In the genomic region with DNA sequence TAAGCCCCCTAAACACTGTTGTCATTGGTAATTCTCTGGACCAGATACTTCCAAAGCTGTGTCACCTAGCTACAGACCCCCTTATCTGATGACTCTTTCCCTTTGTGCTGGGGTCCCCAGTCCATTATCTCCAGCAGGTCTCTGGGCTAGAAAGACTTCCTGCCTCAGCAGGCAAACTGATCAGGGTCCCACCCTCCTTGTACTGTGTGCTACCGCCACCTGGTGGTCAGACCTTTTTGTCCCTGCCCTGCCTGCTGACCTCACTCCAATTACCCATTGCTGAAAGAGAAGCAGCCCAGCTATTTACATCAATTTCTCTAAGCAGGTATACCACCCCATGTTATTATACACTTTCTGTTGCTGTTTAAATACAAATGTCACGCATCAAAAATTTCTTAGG, we compare ENCODE assay signal across 9 mouse cellular contexts. TPM values are rescaled to one million over a fixed set of nuclear protein-coding genes. Genes with fewer than 3 reads are reported as not detected.
A peak's percentile ranks its signal among the peaks of the same experiment; 100 is the strongest.
DNase-seq lines count a peak whose midpoint lies in the region; ATAC-seq and TF ChIP-seq lines count a peak whose summit lies in the region.
"Had no signal": no experiment of that assay in that cellular context is flagged by ENCODE, and none has a peak within 500 bp of the region (broad histone marks: within the 10 kb centered on the region; RNA-seq: fewer than 3 reads in every experiment).

No protein-coding gene starts in this region.

- DNase-seq in G1E (ENCODE audit: low spot score): peak; percentile 25
- DNase-seq in adrenal gland, postnatal 14 days: peak; percentile 85
- peak; percentile 84 for DNase-seq in embryonic facial prominence, embryonic 10.5 days (ENCODE audit: low spot score)
- DNase-seq in heart, postnatal 0 days (ENCODE audit: low spot score): peak; percentile 20
- peak; percentile 60 to 86 for DNase-seq in layer of hippocampus, adult 18-20 months (ENCODE audit: low spot score in 2 of 2)
- peak; percentile 88 for DNase-seq in lung, embryonic 14.5 days
- peak; percentile 73 to 81 for DNase-seq in right cerebral cortex, postnatal 10 days (ENCODE audit: low spot score in 2 of 2)

- no peaks in the 10 kb centered on the region for H3K4me1 ChIP-seq in G1E (ENCODE audit: insufficient read depth, low read depth, low read length)
- H3K4me1 ChIP-seq in embryonic facial prominence, embryonic 10.5 days: no peaks in the 10 kb centered on the region
- H3K4me1 ChIP-seq in heart, postnatal 0 days (ENCODE audit: control insufficient read depth, insufficient read depth): no peaks in the 10 kb centered on the region
- H3K4me1 ChIP-seq in lung, embryonic 14.5 days (ENCODE audit: insufficient read depth): no peaks in the 10 kb centered on the region
- H3K4me1 ChIP-seq: liver, embryonic 15.5 days had no signal

- H3K27me3 ChIP-seq in G1E (ENCODE audit: insufficient read depth, low read length): no peaks in the 10 kb centered on the region
- H3K27me3 ChIP-seq in embryonic facial prominence, embryonic 10.5 days (replicated peaks; ENCODE audit: low read depth, poor library complexity, severe bottlenecking): peaks cover 16% of the 10 kb centered on the region
- 0 out of 2 replicates have a peak, but pooled peaks cover 10% of the 10 kb centered on the region for H3K27me3 ChIP-seq in heart, postnatal 0 days (ENCODE audit: control insufficient read depth, insufficient read depth, low read length)
- H3K27me3 ChIP-seq in lung, embryonic 14.5 days (ENCODE audit: insufficient read depth, low read length): peaks cover 8% of the 10 kb centered on the region

- H3K4me2 ChIP-seq in heart, postnatal 0 days (ENCODE audit: low read depth, low read length): no peak overlapping the region
- H3K4me2 ChIP-seq in lung, embryonic 14.5 days: no peak overlapping the region
- H3K4me2 ChIP-seq: liver, embryonic 15.5 days had no signal

- H3K27ac ChIP-seq in embryonic facial prominence, embryonic 10.5 days (replicated peaks): no peak overlapping the region
- no peak overlapping the region for H3K27ac ChIP-seq in heart, postnatal 0 days (ENCODE audit: low read depth)
- no peak overlapping the region for H3K27ac ChIP-seq in lung, embryonic 14.5 days (ENCODE audit: low read depth)
- H3K27ac ChIP-seq: liver, embryonic 15.5 days had no signal

- WGBS in embryonic facial prominence, embryonic 10.5 days: 12% methylated on average over 2 of the region's 2 CpGs
- 6% methylated on average over 2 of the region's 2 CpGs for WGBS in heart, postnatal 0 days
- WGBS in lung, embryonic 14.5 days: 9% methylated on average over 2 of the region's 2 CpGs

- ATAC-seq in G1E (ENCODE audit: extremely low read depth, insufficient number of reproducible peaks, low FRiP score, poor library complexity, severe bottlenecking): no peak
- no peak for ATAC-seq in heart, postnatal 0 days (ENCODE audit: insufficient read depth, low read depth)
- peak; percentile 66; the same call in 1 of the 2 replicates for ATAC-seq in lung, embryonic 14.5 days (ENCODE audit: insufficient read depth)
- no peak for ATAC-seq in erythroid progenitor cell, adult 5-6 weeks (replicated peaks; ENCODE audit: low FRiP score, poor library complexity, severe bottlenecking)

- TF ChIP-seq EP300 in heart, postnatal 0 days (IDR thresholded peaks at IDR 0.05; ENCODE audit: low read depth): no peak

- TF ChIP-seq CTCF in G1E (IDR thresholded peaks at IDR 0.05; ENCODE audit: low read depth, low read length): peak; percentile 29; the same call in 1 of the 2 replicates
- peak; percentile 88 for TF ChIP-seq CTCF in heart, postnatal 0 days (IDR thresholded peaks at IDR 0.05; ENCODE audit: low read depth)
- TF ChIP-seq CTCF in lung, embryonic 14.5 days (IDR thresholded peaks at IDR 0.05; ENCODE audit: low read depth): peak; percentile 91

- H3K9ac ChIP-seq in heart, postnatal 0 days (replicated peaks; ENCODE audit: low read depth, low read length): no peak overlapping the region
- no peak overlapping the region for H3K9ac ChIP-seq in lung, embryonic 14.5 days
- H3K9ac ChIP-seq: liver, embryonic 15.5 days had no signal

- no peak overlapping the region for H3K4me3 ChIP-seq in G1E (ENCODE audit: low read depth, low read length)
- H3K4me3 ChIP-seq in embryonic facial prominence, embryonic 10.5 days: no peak overlapping the region
- no peak overlapping the region for H3K4me3 ChIP-seq in heart, postnatal 0 days (ENCODE audit: low read depth, low read length)
- no peak overlapping the region for H3K4me3 ChIP-seq in lung, embryonic 14.5 days (ENCODE audit: low read depth, low read length)
- H3K4me3 ChIP-seq: liver, embryonic 15.5 days had no signal

- H3K9me3 ChIP-seq in G1E (replicated peaks): no peaks in the 10 kb centered on the region
- H3K9me3 ChIP-seq in embryonic facial prominence, embryonic 10.5 days: no peaks in the 10 kb centered on the region
- H3K9me3 ChIP-seq in heart, postnatal 0 days (replicated peaks; ENCODE audit: control insufficient read depth, low read length): no peaks in the 10 kb centered on the region
- H3K9me3 ChIP-seq in lung, embryonic 14.5 days (ENCODE audit: low read depth, low read length): no peaks in the 10 kb centered on the region
- H3K9me3 ChIP-seq: liver, embryonic 15.5 days had no signal

- no peaks in the 10 kb centered on the region for H3K36me3 ChIP-seq in G1E (replicated peaks)
- H3K36me3 ChIP-seq in embryonic facial prominence, embryonic 10.5 days (replicated peaks): no peaks in the 10 kb centered on the region
- no peaks in the 10 kb centered on the region for H3K36me3 ChIP-seq in heart, postnatal 0 days (replicated peaks; ENCODE audit: control insufficient read depth, insufficient read depth, low read length)
- H3K36me3 ChIP-seq in lung, embryonic 14.5 days (ENCODE audit: insufficient read depth): no peaks in the 10 kb centered on the region
- H3K36me3 ChIP-seq: liver, embryonic 15.5 days had no signal

RNA-seq across cellular contexts. Expression of a gene that starts 9.1 kb away (rescaled TPM):
- total RNA-seq in G1E (2014; fragmentation: Nextera tagmentation) (not detected in 2 replicates), G1E (2017) (0.23 TPM in 1 of 2 replicates, not detected in the other)
- not detected in 2 replicates for polyA plus RNA-seq in G1E (2012)
- 0.49 and 0.89 TPM in 2 replicates for total RNA-seq in adrenal gland, postnatal 14 days (2021)
- polyA plus RNA-seq in embryonic facial prominence, embryonic 10.5 days (2016; fragmentation: Nextera tagmentation; extraction: Ambion mirVana): 1.4 and 1.9 TPM in 2 replicates
- total RNA-seq in heart, postnatal 0 days (2014; rRNA removed; ENCODE audit: low replicate concordance): 0.08 and 1.3 TPM in 2 replicates
- 0.15 and 0.29 TPM in 2 replicates for polyA plus RNA-seq in heart, postnatal 0 days (2015; fragmentation: Nextera tagmentation; extraction: Ambion mirVana)
- 1 to 10 TPM; 1.6 to 1.7 TPM for total RNA-seq in layer of hippocampus, adult 18-20 months (2021)
- polyA plus RNA-seq in lung, embryonic 14.5 days (2014; fragmentation: Nextera tagmentation; extraction: Ambion mirVana): 1.4 and 1.5 TPM in 2 replicates
- total RNA-seq in erythroid progenitor cell, adult 5-6 weeks (2015; ENCODE audit: low replicate concordance): not detected in 2 replicates
- total RNA-seq in erythroid progenitor cell, adult 5-6 weeks (2017; ENCODE audit: low replicate concordance): not detected in 2 replicates

RNA-seq across cellular contexts. Expression of a gene that starts 47.5 kb away (rescaled TPM):
- total RNA-seq in G1E (2014; fragmentation: Nextera tagmentation): 23.4 and 26.4 TPM in 2 replicates
- 18.8 and 20.9 TPM in 2 replicates for total RNA-seq in G1E (2017)
- 10.3 and 11.3 TPM in 2 replicates for polyA plus RNA-seq in G1E (2012)
- total RNA-seq in adrenal gland, postnatal 14 days (2021): 43.0 and 46.6 TPM in 2 replicates
- 72.1 and 75.9 TPM in 2 replicates for polyA plus RNA-seq in embryonic facial prominence, embryonic 10.5 days (2016; fragmentation: Nextera tagmentation; extraction: Ambion mirVana)
- total RNA-seq in heart, postnatal 0 days (2014; rRNA removed; ENCODE audit: low replicate concordance): 20.7 and 22.0 TPM in 2 replicates
- polyA plus RNA-seq in heart, postnatal 0 days (2015; fragmentation: Nextera tagmentation; extraction: Ambion mirVana): 17.7 and 20.6 TPM in 2 replicates
- total RNA-seq in layer of hippocampus, adult 18-20 months (2021): 10 to 100 TPM; 46.7 to 58.2 TPM
- polyA plus RNA-seq in lung, embryonic 14.5 days (2014; fragmentation: Nextera tagmentation; extraction: Ambion mirVana): 45.9 and 46.9 TPM in 2 replicates
- total RNA-seq in erythroid progenitor cell, adult 5-6 weeks (2015; ENCODE audit: low replicate concordance): 0.36 and 2.9 TPM in 2 replicates
- 2.3 and 2.4 TPM in 2 replicates for total RNA-seq in erythroid progenitor cell, adult 5-6 weeks (2017; ENCODE audit: low replicate concordance)

Comparison
In these comparisons a context has a peak if more than half of its experiments do, and no peak if none do; other contexts are left out.
1. DNase-seq: peak in every context shown above with its lines; median percentile 88 in lung, embryonic 14.5 days; 85 in adrenal gland, postnatal 14 days; 84 in embryonic facial prominence, embryonic 10.5 days; 77 in right cerebral cortex, postnatal 10 days; 73 in layer of hippocampus, adult 18-20 months; 25 in G1E; 20 in heart, postnatal 0 days.
2. CTCF ChIP-seq: peak in every context shown above with its lines; median percentile 91 in lung, embryonic 14.5 days; 88 in heart, postnatal 0 days; 29 in G1E.